Mouse (Mus musculus) brain, embryonic 18.5 days (tissue): ENCODE results near the gene Prpf8.

Experiments used
- DNase-seq: peaks from one replicate; pipeline ENCODE4 v3.0.0-alpha.2; 2012; ENCODE audit warnings: low read depth, low spot score

The Prpf8 gene

DNA sequence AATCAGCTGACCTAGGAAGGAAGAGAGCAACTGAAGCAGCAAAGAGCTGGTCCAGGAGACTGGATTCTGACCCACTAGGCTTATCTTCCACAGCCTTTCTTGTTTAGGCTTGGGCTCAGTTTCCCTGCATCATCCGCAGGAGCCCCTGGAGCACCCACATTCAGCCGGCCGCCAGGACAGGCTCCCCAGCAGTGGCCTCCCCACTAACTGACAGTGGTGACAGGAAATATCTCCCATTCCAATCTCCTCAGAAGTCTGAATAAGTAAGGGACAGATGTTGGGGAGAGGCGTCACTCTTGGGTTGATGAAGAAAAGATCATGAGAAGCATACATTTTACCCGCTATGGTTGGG, 26.9 kb upstream of the Prpf8 start:
- no peak for DNase-seq

DNA sequence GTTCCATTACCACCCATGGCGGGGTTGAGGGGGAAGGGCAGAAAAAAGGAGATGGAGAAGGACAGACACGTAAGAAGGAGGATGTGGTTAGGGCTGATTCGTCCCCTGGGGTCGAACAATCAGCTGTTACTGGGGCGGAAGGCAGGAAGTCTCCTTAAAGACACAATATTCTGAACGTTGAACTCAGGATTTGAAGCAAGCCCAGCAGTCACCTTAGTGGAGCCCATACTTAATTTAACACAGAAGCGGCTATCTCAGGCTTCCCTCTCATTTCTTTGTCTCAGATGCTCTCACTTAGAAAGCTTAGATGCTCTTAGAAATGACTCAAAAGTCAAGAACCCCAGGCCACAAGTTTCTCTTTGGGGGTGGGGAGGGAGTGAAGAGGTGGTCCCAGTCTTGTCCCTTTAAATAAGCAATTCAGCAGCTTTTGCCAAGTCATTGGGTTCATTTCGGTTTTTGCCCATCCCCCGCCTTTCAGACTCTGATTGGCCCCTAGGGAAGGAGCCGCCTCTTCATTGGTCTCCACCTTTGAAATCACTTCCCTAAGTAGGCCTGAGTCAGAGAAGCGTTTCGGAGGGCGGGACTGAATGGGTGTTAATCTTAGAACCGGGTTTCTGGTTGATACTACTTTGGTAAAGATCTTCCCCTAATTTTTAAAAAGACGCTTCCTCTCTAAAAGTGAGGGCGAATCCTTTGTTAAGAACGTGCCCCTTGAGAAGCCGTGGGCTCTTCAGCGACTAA, 26.3 kb upstream of the Prpf8 start:
- DNase-seq: peak; percentile 82

DNA sequence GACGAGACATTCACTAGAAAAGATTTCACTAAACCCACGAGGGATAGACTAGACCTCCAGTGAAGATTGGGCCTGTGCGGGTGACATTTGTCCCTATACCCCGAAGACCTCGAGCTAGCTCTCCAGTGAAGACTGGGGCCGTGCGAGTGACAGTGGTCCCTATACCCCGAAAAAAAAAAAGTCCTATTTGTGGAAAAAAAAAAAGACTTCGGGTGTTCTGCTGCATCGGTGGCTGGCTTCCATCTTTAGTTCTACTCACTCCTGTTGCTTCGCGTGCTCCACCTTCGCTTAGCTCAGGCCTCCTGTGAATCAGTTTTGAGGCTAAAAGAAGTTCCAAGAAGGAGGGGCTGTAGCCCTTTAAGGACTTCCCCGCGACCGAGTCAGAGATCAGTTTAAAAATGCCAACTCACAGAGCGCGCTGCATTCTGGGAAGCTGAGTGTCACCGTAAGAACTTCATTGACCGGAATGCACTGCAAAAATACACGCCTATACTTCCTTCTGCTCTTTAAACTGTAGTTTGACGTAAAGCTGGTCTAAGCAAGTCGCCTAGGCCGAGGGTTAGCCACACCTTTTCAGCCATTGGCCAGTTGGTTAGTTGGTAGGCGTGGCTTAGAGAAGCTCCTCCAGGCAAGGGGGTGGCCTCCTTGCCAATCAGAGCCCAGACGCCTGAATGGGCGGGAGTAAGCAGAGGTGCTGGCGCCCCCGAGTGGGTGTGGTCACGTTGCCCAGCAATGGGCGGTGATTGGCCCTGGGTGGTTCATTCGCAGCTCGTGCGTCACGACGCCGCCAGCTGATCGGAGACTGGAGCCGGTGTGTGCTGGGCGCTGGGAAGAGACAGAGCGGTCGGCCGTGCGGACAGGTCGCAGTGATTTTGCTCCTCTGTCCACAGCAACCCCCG, 25.5 kb upstream of the Prpf8 start, which contains the start of gene Tlcd2:
Gene Tlcd2 (plus strand): TSS at position 872 of the 899 bp plus-strand sequence.
- peak; percentile 100 for DNase-seq

DNA sequence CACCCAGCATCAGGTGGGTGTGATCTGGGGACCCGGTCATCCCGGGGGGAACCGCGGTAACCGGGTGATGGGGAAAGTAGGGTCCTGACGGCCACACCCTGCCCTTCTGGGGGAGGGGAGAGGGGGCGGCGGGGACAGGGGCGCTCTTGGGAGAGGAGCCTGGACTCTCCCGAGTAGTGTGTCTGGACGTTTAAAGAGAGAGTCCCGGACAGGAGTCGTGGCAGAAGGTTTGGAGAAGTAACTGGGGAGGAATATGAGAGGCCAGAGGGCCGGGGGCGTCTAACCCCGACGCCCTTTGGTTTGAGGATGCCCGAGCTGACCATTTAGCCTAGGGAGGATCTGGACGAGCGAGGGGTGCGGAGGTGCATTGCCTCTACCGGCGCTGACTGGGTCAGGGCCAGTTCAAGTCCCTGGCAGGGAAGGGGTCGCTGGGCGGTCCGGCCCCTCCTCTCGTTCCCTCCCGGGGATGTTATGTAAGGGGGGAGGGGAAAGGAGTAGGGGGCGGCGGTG, 24.8 kb upstream of the Prpf8 start:
- DNase-seq: no peak

DNA sequence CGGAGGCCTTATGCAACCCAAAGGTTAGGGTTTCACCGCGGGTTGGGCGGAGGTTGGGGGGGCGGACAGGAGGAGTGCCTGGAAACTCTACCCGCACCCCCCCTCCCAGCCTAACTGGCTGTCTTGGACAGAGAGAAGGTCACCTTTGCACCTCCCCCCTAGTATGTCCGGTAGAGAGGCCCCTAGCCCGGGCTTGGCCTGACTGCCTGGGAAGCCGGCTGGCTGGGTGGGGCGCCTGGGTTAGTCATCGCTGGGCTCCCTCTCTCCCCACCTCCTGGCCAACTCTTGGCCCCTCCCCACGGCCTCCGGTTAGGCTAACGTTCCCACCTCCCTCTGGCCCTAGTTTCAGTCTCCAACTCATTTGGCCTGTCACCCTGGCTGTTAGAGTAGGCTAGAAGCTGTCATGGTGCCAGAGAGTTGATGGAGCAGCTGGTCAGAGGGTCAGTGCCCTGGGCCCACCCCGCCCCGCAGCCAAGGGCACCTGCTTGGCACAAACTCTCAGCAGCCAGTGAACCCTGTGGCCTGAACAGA, 24.3 kb upstream of the Prpf8 start:
- no peak for DNase-seq

DNA sequence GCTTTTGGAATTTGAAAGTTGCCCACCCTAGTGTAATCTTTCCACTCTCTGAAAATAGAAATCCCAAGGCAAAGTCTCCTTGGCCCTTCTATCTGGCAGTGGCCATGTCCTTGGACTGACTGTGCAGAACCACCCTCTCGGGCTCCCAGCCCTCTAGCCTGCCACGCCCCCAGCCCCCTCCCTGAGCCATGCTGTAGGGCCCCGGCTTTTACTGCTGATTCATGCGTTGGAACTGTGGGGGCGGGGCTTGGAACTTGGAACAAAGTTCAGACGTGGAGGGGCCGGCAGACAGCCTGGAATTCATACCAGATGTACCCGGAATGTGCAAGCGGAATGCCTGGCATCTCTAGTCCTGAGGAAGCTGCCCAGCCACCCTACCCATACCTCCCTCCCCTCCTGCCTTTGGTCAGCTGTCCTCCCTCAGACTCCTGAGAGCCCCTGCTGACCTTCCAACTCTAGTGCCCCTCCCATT, 23.7 kb upstream of the Prpf8 start:
- DNase-seq: no peak

DNA sequence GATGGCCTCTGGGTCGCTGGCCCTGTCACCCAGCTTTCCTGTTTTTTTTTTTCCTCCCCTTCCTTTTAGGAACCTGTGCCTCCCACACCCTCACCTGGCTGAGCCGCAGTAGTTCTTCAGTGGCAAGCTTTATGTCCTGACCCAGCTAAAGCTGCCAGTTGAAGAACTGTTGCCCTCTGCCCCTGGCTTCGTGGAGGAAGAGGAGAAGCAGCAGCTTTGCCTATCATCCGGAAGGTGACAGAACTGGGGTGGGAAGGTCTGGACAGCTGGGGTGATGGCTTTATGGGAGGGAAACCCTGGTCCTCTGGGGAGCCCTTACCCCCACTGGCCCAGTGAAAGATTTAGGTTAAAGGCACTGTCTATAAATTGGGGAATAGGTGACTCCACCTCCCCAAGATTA, 23.0 kb upstream of the Prpf8 start:
- no peak for DNase-seq

DNA sequence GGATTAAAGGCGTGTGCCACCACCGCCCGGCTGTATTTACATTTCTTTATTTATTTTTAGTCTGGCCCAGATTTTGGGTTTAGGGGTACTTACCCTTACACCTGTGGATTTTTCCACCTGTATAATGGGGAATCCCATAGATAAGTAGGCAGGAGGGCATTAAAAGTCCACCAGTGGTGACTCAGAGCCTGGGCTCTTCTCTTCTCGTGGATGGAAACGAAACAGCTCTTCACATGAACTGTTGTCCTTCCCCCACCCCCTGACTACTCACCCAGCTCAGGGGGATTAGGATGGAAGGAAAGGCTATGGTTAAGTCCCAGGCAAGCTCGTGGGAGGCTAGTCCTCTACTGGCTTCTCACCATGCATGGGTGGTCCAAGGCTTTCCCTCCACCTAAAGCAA, 22.2 kb upstream of the Prpf8 start:
- DNase-seq: no peak

DNA sequence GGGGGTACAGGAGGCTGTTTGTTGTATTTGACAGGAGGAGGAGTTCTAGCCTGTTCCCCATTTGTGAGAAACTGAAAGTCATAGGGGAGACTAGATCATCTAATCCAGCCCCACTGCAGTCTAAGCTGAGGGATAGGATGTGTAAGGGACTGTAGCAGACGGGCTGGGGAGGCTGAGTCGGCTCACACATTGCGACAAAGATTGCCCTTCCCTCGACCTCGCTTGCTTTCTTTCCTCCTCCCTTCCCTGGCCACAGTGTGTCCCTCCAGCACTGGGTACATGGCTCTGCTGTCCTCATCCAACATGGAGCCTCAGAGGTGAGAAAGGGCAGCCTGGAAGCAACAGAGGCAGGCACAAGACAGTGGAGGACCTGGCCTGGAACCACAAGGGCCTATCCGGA, 21.6 kb upstream of the Prpf8 start:
- no peak for DNase-seq

DNA sequence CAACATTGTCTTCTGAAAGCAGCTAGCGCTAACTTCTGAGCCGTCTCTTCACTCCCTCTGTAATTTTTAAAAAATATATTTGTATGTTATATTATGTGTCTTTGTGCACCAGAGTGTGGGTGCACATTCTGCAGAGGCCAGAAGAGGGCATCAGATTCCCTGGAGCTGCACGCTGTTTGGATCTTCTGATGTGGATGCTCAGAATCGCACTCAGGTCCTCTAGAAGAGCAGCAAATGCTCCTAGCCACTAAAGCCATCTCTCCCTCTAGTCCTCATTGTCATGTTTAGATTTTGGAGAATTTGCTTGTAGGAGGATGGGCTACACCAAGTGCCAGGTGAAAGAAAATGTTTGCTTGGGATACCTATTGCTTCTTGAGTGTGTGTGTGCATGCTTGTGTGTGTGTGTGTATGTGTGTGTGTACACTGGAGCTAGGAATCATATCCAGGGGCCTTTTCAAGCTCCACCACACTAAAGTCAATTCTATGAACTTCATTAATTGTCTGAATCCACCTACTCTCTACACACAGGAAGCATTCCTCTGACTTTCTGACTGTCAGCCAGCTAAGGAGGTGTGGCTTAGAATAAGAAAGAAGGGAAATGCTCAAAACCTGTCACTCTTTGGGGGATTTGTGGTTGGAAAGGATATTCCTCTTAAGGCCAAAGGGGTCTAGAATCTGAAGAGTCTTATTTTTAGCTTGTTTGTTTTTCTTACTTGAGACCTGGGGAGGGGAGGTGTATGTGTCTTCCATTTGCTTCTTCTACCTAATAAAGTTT, 19.7 kb upstream of the Prpf8 start:
- no peak for DNase-seq

DNA sequence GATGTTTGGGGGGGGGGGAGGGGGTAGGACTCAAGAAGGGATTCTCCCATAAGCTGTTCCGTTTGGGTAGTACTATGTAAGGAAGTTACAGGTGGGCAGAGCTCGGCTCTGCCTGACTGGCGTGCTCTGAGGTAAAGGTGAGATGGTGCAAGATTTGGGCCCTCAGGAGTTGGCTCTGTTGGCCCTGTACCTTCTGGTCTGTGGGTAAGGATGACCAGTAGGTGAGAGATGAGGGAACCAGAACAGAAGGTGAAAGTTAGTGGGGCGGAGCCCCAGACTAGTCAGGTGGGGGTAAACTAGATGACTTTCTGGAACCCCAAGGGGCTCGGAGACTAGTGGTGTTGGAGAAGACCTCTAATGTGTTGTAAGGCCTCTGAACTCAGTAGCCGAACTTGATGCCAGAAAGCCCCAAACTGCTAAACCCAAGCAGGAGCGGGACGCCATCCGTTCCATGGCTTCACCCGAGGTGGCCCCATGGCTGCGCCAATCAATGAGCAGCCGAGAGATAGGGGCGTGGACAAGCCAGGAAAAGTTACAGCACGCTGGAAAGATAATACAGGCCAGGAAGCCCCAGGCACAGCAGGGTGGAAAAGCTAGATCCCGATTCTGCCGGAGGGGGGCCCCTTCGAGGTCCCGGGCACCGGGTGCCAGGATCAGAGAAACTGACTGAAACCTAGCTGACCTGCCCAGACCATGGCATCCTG, 19.0 kb upstream of the Prpf8 start:
- no peak for DNase-seq

DNA sequence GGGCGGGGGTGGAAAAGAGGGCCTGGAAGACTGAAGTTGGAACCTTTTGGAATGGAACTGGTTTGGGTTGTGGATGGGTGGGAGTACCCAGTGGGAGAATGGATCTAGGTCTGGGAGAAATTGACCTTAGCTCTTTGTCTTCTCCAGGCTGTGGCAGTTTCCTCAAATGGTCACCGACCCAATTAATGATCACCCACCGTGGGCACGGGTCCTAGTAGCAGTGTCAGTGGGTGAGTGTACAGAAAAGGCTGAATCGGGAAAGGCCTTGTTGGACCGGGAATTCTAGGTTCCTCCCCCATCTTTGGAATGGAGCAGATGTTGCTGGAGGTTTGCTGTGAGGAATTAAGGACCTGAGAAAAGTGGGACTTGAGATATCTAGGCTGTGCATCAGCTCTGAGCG, 18.2 kb upstream of the Prpf8 start:
- no peak for DNase-seq

DNA sequence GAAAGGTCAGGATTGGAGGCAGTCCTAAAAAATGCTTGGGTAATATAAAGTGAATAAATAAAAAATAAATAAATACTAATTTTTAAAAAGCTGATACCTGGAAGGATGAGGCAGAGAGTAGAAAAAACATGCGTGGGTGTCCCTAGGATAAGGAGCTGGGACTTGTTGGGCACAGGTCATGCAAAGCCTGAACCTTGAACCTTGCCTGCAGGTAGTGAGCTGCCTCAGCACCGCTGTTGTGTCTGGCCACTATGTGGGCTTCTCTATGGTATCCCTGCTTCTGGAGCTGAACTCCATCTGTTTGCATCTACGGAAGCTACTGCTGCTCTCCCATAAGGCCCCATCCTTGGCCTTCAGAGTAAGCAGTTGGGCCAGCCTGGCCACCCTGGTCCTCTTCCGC, 17.4 kb upstream of the Prpf8 start:
- no peak for DNase-seq

DNA sequence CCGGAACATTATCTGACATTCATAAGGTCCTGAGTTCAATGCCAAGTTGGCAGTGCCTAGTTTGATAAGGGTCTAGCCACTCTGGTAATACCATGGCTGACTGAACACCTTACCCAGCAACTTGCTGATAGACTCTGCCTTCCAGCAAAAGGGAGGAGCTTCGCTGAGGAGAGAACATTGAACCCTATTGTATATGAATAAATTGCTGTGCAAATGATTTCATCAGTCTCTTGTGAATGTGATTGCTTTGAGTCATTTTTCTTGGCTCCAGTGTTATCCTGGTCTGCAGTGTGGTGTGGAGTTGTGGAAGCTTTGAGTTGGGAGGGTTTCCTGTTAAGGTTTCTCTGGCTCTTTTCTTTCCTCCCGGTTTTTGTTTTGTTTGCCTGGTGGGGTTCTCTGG, 15.9 kb upstream of the Prpf8 start:
- no peak for DNase-seq

DNA sequence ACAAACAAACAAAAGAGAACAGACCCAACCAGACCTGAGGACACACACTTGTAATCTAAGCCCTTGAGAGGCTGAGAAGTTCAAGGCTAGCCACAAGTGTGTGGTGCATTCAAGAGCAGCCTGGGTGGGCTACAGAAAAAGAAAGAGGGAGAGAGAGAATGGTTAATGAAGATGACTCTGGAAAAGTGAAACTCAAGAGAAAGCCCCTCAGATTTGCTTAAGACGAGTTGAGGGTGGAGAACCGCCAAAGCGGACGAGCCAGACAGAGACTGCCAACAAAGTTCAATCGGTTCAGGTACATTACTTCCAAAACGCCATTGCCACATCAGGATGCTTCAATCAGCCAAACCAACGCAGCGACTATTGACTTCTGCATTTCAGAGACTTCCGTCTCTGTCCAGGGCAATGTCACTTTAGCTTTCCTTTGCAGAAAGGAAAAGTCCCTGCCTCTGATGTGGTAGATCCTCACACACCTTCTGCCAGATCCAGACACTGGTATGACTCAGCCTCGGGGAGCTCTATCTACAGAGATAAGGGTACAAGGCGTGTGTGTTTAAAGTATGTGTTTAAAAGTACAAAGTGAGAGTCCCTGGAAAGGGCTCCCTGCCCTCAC, 14.0 kb upstream of the Prpf8 start:
- no peak for DNase-seq

DNA sequence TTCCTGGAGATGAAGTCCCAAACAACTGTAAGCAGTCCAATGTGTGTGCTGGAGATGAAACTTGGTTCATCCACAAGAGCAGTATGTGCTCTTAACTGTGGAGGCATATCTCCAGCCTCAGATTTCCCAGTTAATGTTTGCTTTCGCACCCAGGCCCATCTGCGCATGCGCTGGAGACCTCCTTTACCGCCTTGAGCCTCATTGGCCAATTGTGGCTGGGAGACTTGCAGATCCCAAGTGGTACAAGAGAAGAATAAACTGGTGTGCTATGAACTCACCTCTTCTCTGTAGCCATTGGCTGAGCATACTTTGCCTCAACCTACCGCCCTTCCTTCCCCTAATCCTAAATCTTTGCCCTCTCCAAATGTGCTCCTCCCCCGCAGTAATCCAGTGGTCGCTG, 13.2 kb upstream of the Prpf8 start:
- no peak for DNase-seq

DNA sequence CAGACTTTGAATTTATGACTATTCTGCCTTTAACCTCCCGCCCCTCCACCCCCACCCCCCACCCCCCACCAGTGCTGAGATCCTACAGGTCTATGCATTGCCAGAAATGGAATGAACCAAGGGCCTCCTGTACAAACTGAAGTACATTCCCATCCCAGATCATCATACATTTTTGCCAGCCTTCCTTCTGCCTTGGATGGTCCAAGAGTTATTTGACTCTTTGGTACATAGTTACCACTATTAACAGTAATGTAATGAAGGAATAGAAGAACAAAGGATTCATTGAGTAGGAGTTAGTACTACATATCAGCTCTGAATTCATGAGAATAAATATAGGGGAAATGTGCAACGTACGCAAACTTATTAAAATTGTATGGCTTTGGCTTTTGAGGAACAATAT, 424 bp upstream of the Prpf8 start:
- DNase-seq: no peak

DNA sequence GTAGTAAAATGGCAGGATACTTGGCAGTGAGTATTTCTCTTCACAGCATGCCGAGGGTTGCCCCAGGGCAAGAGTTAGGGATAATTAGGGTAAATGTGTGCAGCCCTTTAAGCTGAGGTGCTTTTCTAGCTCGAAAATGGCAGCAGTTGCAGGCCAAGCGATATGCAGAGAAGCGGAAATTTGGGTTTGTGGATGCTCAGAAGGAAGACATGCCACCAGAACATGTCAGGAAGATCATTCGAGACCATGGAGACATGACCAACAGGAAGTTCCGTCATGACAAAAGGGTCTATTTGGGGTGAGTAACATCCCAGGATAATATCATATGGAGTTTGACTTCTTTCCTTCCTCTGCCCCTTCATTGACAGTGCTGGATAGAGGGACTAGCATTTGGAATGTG, 880 bp downstream of the Prpf8 start:
- no peak for DNase-seq

DNA sequence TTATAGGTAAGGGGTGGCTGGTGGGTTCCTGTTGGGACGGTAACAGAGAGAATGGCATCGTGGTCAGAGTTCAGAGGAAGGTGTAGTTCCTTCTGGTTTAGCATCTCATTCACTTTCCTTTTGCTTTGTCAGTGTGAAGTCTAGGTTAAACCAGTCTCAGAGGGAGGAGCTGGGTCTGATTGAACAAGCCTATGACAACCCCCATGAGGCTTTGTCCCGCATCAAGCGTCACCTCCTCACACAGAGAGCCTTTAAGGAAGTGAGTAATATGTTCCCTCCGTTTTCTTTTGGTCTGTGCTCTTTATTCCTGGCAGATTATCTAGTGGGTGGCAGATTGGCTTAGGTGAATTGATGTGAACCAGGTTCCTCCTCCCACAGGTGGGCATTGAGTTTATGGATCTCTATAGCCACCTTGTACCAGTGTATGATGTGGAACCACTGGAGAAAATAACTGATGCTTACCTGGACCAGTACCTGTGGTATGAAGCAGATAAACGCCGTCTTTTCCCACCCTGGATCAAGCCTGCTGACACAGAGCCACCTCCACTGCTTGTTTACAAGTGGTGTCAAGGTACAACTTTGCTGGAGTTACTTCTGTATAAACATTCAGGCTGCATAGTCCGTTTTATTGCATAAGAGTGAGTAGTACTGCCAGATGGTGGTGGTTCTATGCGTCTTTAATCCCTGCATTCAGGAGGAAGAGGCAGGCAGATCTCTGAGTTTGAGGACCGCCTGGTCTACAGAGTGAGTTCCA, 7.9 kb downstream of the Prpf8 start:
- no peak for DNase-seq

DNA sequence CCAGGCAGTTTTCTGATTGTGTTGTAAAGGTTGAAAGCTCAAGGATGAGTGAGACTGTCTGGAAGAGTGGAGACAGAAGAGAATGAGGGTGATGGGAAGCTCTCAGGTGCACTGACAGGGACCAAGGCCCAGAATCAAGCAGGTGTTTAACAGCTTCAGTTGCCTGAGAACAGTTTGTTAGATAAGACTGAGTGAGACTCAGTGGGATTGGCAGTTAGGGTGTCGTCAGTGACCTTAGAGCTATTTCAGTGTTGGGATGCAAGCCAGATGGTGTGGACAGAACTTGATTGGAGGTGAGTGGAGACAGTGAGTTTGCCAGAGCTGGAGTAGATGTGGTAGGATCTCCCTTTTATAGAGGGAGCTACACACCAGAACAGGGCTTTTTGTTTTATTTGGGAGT, 11.5 kb downstream of the Prpf8 start:
- DNase-seq: no peak
